Mouse (Mus musculus): ENCODE data around the gene Copb2.

DNA sequence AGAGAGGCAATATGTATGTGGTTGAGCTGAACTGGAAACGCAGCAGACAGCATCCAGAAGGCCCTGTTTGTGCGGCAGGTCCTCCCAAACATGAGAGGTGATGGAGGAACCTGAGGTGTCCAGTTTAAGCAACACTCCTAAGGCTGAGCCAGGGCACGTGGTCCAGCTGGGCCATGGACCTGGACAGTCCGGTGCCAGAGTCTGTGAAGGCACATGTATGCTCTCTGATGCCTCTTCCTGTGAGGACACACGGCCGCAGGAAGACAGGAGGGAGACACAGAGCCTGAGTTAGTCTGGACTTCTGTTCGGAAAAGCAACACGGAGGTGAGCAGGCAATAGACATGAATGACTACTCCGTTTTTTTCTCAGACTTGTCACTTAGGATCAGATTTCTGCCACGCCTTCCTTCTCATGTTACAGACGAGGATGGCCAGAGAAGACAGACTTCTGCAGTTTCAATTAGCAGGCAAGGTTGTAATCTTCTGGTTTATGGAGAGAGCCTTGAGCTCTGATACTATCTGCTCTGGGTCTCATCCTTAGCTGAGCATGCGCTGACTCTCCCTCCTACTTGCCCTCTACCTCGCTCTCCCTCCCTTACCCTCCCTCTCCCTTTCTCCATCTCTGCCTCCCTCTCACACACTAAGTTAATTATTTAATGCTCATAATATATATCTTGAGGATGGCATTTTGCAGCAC lies 25.4 kb upstream of the Copb2 start:
- TF ChIP-seq CTCF (IDR thresholded peaks at IDR 0.05; ENCODE audit: control insufficient read depth, insufficient read depth, insufficient read length) (no peak), MYOD1 (IDR thresholded peaks at IDR 0.05; ENCODE audit: control insufficient read depth, insufficient read length, low read depth) (no peak), CEBPB (IDR thresholded peaks at IDR 0.05; ENCODE audit: low read depth) (no peak)

Measured in C2C12 (cell line).